Mouse (Mus musculus) adrenal gland, adult 8-10 months (tissue): ENCODE measurements around the gene Hs3st3a1. TPM values are rescaled to one million over a fixed set of nuclear protein-coding genes. Genes with fewer than 3 reads are reported as not detected.

Source experiments
- DNase-seq: peaks from one replicate; pipeline ENCODE4 v3.0.0; 2022
- total RNA-seq, 4 experiments: library from RNA; stranded (reverse); gene quantifications; 2 replicates each; pipeline ENCODE4 v1.2.4; 2022

Hs3st3a1 gene
- total RNA-seq, 4 experiments from 2014 or later: 0.24 to 0.32 (median 0.25) TPM

DNA sequence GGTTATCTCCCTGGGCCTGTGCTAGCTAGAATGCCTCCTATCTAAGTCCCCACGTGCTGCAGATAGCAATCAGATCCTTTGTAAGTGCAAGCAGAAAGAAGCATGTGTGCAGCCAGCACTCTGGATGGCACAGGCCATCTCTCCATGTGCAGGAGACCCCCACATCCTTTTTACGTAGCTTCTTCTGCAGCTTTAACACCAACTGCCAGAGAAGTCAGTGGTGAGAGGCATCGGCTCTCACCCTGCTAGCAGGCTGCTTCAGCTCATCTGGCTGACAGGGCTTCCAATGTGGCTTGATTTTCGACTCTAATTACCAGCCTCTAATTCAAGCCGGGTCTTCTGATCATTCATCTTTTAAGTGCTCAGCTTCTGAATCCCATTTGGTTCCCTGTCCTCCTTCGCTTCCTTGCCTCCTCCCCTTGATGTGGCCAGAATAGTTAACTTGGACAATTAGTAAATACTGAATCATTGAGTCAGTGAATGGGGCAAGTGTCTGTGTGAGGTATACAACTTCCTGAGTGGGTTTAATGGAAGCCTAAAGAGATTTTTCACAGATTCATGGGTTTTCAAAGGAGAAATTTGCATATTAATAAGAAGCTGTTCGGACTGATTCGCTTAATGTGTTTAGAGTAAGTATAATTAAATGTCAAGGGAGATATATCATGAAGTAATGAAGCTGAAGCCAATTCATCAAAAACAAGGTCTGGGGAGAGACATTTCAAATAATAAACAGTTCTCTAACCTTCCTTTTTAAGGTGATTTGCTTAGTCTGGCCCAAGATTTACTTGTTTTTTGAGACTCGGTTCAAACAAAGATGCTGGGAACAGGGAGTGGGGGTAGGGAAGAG lies 54.7 kb downstream of the Hs3st3a1 start:
- no peak for DNase-seq

DNA sequence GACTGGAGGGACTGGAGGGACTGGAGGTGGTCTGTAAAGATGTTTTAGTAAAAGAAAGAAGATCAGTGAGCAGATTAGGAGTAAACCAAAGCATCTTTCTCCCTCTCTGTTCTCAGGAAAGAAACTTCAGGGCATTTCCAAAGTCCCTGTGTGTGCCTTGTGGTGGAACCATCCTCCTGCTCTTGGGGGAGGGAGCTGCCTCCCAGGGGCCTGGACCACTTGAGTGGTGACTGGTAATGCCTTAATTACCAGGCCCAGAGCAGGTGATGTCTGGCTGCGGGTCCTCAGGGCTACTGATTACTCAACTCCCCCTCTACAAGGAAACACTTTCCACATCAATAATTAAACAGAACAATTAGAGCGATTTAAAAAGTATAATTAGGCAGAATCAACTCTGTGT lies 59.3 kb downstream of the Hs3st3a1 start:
- DNase-seq: no peak

DNA sequence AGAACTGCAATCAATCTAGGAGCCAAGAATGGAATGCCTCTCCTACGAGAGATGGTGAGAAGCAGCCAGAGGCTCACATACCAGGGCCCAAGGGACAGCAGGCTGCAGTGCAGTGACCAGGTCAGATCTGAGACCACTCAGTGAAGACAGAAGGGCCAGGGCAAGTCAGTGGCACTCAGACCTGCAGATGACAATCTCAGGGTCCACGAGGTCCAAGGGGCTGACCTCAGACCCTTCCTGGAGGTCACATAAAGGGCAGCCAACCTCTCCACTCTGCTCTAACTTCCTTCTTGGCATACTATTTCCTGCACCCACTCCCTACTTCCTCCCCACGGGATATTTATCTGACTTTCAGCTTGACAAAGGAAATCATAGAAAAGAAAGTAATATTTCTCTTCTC lies 60.8 kb downstream of the Hs3st3a1 start:
- DNase-seq: peak; percentile 2

DNA sequence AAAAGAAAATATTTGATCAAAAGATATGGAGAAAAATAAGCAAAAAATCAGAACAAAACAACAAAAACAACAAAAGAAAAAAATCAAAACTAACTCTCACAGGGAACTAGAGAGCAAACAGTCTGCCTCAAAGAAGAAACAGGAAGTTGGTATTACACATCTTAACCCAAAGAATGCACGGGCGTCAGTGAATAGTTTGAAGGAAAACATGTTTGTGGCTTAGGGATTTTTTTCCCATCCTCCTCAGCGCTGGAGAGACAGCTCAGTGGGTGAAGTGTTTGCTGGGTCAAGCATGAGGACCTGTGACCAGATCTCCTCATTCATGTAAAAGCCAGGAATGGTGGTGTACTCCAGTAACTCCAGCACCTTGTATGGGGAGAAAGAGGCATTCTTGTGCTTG lies 61.5 kb downstream of the Hs3st3a1 start:
- no peak for DNase-seq

DNA sequence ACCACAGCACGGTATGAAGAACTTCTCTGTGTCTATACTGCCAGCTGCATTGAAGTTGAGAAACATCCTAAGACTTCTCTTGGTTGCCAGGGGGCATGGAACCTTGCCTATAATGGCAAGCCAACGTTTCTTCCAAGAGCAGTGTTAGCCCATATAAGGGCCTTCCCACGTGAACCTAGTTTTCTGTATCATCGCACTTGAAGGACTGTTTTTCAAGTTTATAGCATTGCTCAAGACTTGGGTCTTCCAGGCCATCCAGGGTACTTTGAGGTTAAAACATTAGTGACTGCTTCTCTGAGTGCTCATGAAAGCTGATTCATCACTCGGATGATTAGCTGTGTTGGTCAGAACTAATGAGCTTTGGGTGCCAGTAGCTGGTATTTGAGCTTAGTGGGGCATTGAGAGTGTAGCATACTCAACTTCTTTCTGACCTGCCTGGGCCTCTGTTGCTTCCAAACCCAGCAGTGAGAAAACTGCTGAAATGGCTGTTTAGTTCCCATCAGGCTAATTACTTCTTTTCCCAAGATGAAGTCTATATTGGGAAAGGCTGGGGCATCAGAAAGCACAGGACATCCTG lies 65.5 kb downstream of the Hs3st3a1 start:
- no peak for DNase-seq

DNA sequence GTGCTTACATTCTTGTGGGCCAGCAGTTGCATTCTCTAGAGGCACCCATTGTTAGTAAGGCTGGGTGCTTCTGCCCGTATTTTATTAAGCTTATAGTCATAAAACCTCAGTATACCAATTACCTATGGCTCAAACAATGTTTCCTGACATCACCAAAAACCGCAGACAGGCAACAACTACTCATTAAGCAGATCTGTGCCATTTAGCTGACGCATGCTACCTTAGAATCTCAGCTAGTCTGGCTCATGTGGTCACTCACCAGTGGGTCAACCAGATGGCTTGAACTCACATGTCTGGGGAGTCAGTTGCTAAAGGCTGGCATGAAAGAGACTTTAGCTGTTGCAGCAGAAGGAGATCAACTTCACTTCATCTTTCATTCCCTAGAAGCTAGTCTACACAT lies 67.9 kb downstream of the Hs3st3a1 start:
- no peak for DNase-seq

DNA sequence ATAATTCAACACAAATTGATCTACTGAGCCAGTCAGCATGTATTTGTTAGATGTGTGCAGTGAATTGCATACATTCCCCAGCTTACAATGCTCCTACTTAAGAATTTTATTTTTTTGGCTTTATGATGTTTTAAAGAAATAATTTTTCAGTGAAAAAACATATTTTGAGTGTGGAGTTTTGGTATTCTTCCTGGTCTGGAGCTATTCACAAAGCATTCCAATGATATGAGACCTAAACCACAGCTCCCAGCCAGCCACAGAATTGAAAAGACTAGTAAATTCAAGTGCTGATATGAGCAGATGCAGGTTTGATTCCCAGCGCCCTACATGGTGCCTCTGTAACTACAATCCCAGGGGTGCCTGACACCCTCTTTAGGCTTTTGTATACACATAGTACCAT lies 70.8 kb downstream of the Hs3st3a1 start:
- no peak for DNase-seq

DNA sequence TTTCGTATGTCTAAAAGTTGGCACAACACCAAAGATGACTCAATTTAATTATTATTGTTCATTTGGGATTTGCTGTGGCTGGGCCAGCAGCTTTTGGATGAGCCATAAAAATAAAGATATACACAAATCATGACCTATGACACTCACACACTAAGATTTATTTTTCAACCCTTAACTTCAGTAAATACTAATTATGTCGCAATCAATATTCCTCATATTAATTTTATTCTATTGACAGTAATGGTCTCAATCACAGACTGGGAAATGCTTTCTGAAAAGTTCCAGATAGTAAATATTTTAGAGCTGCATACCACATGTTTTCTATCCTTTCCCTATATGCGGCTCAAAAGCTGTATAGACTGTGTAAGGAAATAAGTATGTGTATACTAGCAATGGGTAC lies 71.9 kb downstream of the Hs3st3a1 start:
- DNase-seq: no peak

DNA sequence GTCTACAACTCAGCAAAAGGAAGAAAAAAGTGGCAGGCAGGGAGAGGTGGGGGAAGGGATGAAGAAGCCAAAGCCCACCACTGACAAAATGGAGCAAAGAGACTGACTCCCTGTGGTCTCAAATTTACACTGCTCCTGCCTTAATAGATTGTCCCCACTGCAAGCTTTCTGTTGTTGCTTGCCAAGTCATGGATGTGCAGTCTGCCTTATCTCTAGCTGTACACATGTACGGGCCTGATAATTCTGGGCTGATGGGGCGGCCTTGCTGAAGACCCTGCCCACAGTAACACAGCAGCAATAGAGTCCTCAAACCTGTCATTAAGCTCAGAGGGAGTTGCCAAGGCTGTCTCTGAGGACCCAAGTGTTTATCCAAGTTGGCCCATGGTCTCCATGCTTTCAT lies 74.0 kb downstream of the Hs3st3a1 start:
- no peak for DNase-seq

DNA sequence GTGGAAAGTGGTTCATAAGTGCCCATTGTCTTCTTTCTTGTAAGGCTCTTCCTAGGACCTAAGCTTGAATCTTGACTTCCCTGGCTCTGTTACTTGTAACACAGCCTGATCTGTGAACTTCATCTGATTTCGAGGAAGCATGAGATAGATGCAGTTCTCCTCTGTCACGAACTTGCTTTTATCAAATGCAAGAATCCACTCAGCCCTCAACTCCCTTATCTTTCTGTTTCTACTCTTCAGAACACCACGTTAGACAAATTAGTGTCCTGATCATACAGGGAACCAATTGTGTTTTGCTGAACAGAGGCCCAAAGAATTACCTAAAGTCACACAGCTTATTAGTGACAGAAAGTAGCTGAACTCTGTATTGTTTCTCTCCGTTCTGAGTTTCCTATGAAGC lies 77.2 kb downstream of the Hs3st3a1 start:
- DNase-seq: no peak

DNA sequence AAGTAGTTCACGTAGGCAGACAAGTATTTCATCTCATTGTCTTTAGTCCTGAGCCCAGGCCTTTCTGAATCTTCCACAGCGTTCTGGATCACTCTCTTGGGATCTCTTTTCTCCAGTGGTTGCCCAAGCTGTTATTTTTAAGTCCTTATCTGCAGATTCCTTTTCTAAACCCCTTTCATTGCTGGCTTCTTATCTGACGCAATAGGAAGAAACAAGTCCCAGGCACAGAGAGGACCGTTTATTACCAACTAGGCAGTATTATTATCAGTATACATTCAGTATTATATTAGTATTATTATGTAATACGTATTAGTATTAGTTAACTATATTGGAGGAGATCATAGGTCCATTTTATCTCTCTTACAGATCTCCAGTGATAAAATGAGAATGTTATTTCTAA lies 78.3 kb downstream of the Hs3st3a1 start:
- no peak for DNase-seq

DNA sequence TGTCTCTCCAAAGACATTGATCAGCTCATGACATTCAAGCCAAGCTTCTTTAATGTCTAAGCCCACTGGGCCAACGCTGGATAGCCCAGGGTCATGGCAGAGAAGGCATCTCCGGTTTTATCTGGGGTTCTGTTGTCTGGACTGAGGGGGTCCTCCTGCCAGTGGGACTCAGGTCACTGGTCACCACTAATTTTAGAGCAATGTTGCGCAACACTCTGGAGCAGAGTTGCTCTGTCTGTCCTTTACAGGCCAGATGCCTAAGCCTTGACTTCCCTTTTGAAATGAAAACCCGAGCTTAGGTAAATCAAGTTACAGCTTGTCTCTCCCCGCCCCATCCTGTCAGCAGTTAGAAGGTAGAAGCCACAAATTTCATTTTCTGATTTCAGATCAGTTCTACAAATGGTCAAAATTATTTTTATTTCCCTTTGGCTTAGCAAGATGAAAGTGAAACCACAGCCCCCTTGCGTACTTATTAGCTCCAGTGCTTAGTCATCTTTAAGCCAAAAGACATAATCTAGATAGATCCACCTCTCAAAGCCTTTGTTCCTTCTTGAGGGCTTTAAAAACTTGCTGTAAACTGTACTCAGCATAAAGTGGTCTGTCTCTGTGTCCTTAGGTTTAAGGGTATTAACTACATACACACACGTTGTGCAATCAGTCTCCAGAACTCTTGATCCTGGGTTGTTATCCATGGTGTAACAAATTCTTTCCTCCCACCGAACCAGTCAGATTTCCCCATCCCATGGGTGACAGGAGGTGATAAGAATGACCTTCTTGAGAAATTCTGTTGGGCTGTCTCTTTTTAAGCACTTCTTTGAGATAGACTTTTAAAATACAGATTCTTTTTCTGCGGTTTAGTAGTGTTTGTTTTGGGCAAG lies 81.8 kb downstream of the Hs3st3a1 start:
- DNase-seq: no peak

DNA sequence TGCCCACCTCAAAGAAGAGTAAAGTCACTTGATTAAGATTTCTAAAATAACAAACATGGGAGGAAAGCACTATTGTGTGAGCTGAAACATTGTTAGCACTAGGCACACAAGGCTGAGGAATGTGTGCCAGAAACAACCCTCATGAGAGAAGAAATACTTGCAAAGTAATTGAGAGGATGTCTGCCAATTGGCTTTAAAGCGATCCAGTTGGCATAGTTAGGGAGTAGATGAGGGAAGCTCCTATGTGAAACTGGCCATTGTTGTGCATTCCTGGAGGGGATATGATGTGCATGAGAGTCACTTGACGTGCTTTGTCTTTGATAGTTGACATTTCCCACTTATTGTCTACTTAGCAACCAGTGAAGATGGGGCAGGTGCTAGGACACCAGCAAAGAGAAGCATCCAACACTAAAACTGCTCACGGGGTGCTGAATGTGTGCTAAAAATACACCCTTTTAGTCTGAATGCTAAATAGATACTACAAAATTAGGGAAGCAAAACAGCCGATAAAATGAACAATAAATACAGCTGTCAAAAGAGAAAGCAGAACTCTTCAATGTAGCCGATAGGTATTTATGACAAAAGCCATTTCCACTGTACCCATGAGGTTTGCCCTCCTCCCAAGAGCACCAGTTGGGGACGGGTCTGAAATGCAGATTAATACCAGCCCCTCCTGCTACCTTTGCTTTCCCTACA lies 83.2 kb downstream of the Hs3st3a1 start:
- DNase-seq: no peak

DNA sequence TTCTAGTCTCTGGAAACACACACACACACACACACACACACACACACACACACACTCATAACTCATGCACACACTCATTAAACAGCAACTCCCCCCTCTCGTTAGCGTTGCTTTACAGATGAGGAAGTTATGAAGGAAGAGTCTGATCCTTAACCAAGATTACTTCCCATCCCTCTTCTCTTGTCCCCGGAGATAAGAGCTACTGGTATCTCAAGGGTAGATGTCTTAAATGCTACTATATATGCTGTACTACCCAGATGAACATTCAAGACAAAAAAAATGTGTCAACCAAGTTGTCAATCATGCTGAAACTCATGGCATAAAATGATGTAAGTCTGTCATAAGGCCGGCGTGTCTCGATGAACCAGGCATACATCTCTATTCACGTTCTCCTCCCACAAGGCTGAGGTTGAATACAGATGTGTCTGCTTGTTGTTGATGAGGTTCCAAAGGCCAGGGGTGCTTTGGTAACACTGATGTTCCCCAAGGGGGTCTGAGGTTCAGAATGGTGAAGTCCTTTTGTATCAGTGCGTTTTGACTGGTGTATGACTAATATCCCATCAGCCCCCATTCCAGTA lies 89.0 kb downstream of the Hs3st3a1 start:
- no peak for DNase-seq

DNA sequence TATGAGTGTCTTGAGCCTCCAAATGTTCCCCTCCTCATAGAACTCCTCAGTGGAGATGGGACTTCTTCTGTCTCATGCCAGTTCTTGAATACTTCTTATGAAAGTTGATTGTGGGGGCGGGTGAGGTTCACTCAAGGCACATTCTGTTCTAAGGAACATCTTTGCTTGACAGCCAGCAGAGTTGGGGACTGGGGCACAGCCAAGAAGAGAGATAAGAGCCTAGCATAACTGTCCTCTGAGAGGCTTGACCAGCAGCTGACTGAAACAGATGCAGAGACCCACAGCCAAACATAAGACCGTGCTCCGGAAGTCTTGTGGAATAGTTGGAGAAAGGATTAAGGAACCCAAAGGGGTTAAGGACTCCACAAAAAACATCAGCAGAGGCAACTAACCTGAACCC lies 102.1 kb downstream of the Hs3st3a1 start:
- no peak for DNase-seq

DNA sequence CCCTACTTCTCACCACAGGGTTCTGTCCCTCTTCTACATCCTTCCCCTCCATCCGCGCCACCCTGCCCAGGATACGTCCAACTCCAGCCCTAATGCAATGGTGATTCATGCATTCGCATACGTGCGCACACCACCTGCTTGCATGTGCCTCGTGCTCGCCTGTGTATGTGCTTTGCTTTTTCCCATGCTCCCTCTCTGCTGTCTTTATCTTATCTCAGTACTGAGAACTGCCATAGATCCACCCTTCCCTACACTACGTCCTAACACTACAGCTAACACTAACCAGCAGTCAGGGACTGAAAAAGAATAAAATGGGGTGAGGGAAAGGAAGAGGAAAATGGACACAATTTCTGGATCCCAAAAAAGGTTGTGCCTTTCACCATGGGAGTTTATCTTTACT lies 106.7 kb downstream of the Hs3st3a1 start:
- no peak for DNase-seq

DNA sequence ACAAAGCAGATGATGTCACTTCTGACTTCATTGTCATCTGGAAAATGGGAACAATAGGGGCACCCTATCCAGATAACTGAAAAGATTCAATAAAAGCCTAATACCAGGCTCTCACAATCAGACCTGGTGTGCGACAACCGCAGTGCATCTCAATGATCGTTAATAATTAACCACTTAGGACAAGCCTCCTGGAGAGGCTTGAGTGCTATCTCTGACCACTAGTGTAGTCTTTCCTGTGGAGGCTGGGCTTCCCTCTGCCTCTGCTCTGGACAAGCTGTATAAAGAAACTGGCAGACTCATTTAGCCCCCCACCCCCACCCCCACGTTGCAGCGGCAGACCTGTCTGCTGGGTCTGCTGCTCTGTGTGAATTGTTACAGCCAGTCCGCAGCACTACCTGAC lies 107.2 kb downstream of the Hs3st3a1 start:
- no peak for DNase-seq

DNA sequence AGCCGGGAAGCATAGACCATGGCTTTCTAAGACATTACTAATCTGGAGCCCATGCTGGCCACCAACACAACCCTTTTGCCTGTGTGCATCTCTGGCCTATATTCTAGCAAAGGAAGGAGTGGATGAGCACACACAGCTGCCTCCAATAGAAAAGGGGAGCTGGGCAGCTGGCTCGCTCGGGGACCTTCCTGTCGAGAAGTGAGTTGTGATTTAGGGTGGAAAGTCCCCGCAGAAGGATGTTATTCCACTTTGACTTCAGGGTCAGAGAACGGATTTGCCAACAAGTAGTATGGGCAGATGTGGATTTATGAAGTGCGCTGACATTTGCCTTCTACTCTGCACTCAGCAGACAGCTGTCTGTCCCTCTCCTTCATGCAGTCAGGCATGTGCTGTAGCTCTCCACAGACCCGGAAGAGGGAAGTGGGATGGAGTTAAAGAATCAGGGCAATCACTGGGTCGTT lies 108.1 kb downstream of the Hs3st3a1 start:
- no peak for DNase-seq

DNA sequence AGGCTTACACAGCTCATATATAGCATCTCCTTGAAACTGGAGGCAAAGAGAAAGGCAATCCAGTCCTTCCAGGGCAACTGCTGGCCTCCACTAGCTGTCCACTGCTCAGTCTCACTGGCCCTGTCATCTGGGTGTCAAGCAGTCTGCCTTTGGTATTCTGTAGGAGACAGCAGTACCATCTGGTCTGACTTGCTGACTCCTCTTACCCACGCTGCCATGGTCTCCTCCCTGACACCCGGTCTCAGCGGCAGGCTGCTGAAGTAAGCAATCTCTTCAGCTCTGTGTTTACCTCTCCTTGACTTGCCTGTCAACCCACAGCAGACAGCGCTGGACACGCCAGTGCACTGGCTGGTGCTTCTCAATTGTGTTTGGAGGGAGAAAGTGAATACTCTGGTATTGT lies 109.1 kb downstream of the Hs3st3a1 start:
- no peak for DNase-seq

DNA sequence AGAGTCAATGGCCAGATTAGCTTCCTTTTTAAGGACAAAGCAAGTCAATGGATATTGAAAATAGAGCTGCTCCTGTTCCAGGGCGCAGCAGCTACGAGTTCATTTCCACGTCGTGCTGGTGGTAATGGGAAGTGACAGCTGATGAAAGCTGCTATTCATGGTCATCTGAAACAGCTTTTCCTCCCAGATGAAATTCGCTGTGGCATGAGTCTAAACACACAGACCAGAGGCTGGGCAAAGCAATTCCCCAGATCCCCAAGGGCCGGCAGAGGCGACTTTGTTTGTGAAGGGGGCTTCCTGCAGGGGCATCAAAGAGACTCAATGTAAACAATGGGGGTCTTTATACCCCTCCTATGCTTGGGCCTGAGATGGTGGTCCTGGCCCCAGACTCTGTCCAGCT lies 114.2 kb downstream of the Hs3st3a1 start:
- no peak for DNase-seq

DNA sequence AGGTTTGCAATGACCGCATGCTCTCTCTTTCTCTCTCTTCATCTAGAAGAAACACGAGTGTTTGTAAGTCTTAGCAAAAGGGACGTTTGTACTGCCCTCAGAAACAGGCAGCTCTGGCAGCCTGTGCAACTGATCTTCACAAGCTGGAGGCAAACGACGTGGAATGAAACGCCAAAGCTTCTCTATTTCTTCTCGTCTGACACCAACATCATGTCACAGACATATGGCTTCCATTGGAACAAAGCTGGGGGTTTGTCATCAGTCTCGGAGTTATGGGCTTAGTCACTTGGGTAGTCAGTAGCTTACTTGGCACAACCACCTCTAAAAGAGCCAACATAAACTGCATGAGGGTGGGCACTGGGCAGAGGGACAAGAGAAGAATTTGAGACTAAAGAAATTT lies 114.8 kb downstream of the Hs3st3a1 start:
- no peak for DNase-seq

DNA sequence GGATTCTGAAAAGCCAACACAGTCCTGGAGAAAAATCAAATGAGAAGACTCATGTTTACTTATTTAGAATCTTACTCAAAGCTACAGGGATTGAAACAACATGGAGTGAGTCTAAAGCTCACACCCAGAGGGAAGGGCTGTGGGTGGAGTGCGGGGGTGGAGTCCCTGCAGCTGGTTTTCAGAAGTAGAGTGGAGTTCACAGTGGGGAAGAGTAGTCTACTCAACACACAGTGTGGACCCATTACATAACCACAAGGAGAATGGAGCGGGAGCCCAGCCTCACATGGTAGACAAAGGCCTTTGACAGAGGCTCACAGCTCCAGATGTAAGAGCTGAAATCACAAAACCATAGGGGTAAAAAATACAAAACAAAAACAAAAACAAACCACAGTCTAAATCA lies 123.2 kb downstream of the Hs3st3a1 start:
- DNase-seq: no peak
